Mouse (Mus musculus): ENCODE measurements around the gene Tdrd7.

- TF ChIP-seq POLR2A (IDR thresholded peaks at IDR 0.05; ENCODE audit: control insufficient read depth, extremely low read depth, insufficient read depth, low read length, poor library complexity) (no peak), CTCF (IDR thresholded peaks at IDR 0.05; ENCODE audit: borderline replicate concordance, control insufficient read depth, extremely low read depth, insufficient read depth, low read length, poor library complexity) (no peak)
Measured at GRCm38 (mm10) chr4:46047971-46048370, 82.8 kb downstream of the Tdrd7 start.
